Mouse (Mus musculus) lung, adult 2 months (tissue): Measurements from ENCODE around the gene Wdr83os. TPM values are rescaled to one million over a fixed set of nuclear protein-coding genes. Genes with fewer than 3 reads are reported as not detected.

Source experiments
- DNase-seq: peaks from one replicate; pipeline ENCODE4 v3.0.0; 2022
- H3K4me1 ChIP-seq: fragments of 200-500 bp; 2 replicates; pipeline ENCODE4 v1.6.1; 2011; ENCODE audit warnings: low read length; ENCODE audit not compliant: control insufficient read depth, insufficient read depth
- H3K4me3 ChIP-seq: fragments of 200-500 bp; replicated peaks from 2 replicates; pipeline ENCODE3; 2011; ENCODE audit warnings: low read depth, mild to moderate bottlenecking, control low read depth, low read length; ENCODE audit errors: extremely low read depth
- CTCF ChIP-seq: fragments of 200-500 bp; IDR thresholded peaks from 2 replicates; pipeline ENCODE4 v1.5.1; 2011; ENCODE audit warnings: mild to moderate bottlenecking, low read length, control low read depth; ENCODE audit not compliant: insufficient read depth
- POLR2A ChIP-seq: fragments of 200-500 bp; IDR thresholded peaks from 2 replicates; pipeline ENCODE4 v1.6.1; 2011; ENCODE audit warnings: low read depth, mild to moderate bottlenecking, control low read depth, low read length, borderline replicate concordance; ENCODE audit errors: extremely low read depth
- WGBS: fragments of 180-500 bp; shearing (Covaris S2); methylation state at CpG from one replicate; pipeline ENCODE4 v1.1.7; 2018; 5-methylcytosine and 5-hydroxymethylcytosine counted together
- polyA plus RNA-seq: library from polyadenylated mRNA; depleted of rRNA; stranded (reverse); fragments of >200 nt; gene quantifications from 2 replicates; pipeline ENCODE4 v1.2.3, GENCODE M21; 2012

Wdr83os gene
- polyA plus RNA-seq, 1 experiment: 120 TPM

GRCm38 (mm10) chr8:85037681-85038531 lies 42.6 kb upstream of the Wdr83os start:
- Histone ChIP-seq H3K4me1 (peaks cover 13% of the 10 kb centered on the region), H3K4me3 (peak overlapping the region; percentile 76)
- no peak for TF ChIP-seq POLR2A
- no peak for TF ChIP-seq CTCF
- WGBS: under 1% methylated on average over 57 of the region's 57 CpGs
- DNase-seq: peak; percentile 58

- DNase-seq: no peak
- 89% methylated on average over 6 of the region's 6 CpGs for WGBS
- H3K4me3 ChIP-seq: no peak overlapping the region
- TF ChIP-seq POLR2A (no peak), CTCF (no peak)
- peaks cover under 1% of the 10 kb centered on the region; the same call in 1 of the 2 replicates for H3K4me1 ChIP-seq
Observed at GRCm38 (mm10) chr8:85043619-85044018, 36.9 kb upstream of the Wdr83os start.

DNA sequence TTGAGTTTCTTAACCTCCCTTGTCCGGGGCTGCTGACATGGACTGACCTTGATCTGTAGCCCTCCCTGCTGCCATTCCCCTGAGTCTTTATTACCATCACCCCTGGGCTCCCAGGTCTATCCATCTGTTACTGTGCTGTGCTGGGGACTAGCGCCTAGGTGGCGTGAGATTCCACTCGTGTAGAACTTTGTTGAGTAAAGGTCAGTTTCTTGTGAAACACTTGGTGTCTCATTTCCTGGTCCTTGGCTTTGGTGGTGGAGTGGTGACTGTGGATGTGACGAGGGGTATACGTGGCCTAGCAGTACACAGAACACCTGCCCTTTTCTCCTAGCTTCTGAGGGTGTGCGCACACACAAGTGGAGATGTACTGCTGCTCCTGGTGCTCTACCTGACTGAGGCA lies 23.2 kb upstream of the Wdr83os start:
- H3K4me1 ChIP-seq: peaks cover 2% of the 10 kb centered on the region; the same call in 1 of the 2 replicates
- 74% methylated on average over 7 of the region's 7 CpGs for WGBS
- DNase-seq: no peak
- TF ChIP-seq CTCF: no peak
- TF ChIP-seq POLR2A: no peak
- H3K4me3 ChIP-seq: no peak overlapping the region

- peaks cover 2% of the 10 kb centered on the region; the same call in 1 of the 2 replicates for H3K4me1 ChIP-seq
- H3K4me3 ChIP-seq: peak within 1 kb of the TSS; percentile 93
- DNase-seq: peak; percentile 88
- WGBS: 1% methylated on average over 53 of the region's 53 CpGs
- TF ChIP-seq POLR2A (peak; percentile 36; the same call in 1 of the 2 replicates), CTCF (no peak)
Observed at GRCm38 (mm10) chr8:85059879-85060616, 20.5 kb upstream of the Wdr83os start, which contains the start of gene Fbxw9. Gene Fbxw9, plus strand, starts transcription at chr8:85060055.

DNA sequence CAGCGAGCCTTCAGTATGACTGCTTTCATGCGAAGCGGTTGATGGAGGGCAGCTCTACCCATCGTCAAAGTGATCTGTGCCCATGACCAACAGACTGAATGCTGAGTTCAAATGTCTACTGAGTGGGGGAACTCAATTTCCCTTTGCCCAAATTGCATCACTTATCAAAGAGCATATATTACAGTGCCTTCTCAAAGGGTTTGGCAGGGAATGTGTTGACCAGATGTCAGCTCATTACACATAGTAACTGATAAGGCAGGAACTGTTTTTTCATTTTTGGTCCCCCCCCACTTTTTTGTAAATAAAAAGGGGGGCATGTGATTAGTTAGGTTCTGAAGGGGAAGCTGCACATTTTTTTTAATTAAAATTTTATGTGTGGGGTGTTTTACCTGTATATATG lies 17.9 kb upstream of the Wdr83os start:
- no peak overlapping the region for H3K4me3 ChIP-seq
- TF ChIP-seq CTCF (no peak), POLR2A (no peak)
- no peak for DNase-seq
- peaks cover 2% of the 10 kb centered on the region; the same call in 1 of the 2 replicates for H3K4me1 ChIP-seq
- 95% methylated on average over 4 of the region's 4 CpGs for WGBS

DNA sequence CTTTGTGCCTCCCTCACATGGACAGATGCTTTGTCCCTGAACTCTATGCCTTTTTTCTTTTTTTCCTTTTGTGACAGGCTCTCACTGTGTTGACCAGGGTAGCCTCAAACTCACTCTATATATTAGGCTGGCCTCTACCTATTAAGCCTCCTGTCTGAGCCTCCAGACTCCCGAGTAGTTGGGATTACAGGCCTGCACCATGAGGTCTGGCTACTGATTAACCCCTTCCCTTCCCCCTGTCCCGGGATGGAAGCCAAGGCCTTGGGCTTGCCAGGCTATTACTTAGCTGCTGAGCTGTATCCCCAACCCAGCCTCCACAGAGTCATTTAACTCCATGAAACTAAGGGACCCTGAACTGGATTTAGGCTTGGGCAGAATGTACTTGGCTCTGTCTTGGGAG lies 15.3 kb upstream of the Wdr83os start:
- TF ChIP-seq POLR2A (no peak), CTCF (no peak)
- DNase-seq: no peak
- 40% methylated on average over 2 of the region's 2 CpGs for WGBS
- Histone ChIP-seq H3K4me3 (no peak overlapping the region), H3K4me1 (peaks cover 2% of the 10 kb centered on the region; the same call in 1 of the 2 replicates)

DNA sequence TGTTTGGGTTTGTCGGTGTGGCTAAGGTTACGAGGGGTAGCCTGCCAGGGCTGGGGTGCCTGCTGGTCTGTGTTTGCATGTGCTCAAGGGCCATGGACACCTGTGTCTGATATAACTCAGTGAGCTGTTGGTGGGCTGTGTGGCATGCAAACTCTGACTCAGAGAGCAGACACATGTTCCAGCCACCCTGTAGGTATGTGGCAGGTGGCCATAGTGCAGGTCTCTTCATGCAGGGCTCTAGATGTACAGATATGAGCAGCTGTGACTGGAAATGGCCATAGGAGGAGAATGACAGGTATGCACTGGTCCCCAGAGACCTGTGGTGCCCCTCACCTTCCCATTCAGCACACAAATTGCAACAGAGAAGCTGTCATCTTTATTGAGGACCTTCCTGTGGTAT lies 13.4 kb upstream of the Wdr83os start:
- DNase-seq: no peak
- TF ChIP-seq CTCF: no peak
- TF ChIP-seq POLR2A: no peak
- peaks cover 3% of the 10 kb centered on the region for H3K4me1 ChIP-seq
- WGBS: 96% methylated on average over 2 of the region's 2 CpGs
- no peak overlapping the region for H3K4me3 ChIP-seq

GRCm38 (mm10) chr8:85067982-85068381 lies 12.6 kb upstream of the Wdr83os start, which contains the start of gene Gm5741:
Gene Gm5741, minus strand, starts transcription at chr8:85067982.
- no peak within 1 kb of the TSS for H3K4me3 ChIP-seq

GRCm38 (mm10) chr8:85071041-85071440 lies 9.5 kb upstream of the Wdr83os start:
- 70% methylated on average over 5 of the region's 5 CpGs for WGBS
- Histone ChIP-seq H3K4me1 (peaks cover 8% of the 10 kb centered on the region), H3K4me3 (no peak overlapping the region)
- DNase-seq: no peak
- no peak for TF ChIP-seq CTCF
- TF ChIP-seq POLR2A: no peak

More at GRCm38 (mm10) chr8:85067982-85068381, 12.6 kb upstream of the Wdr83os start, which contains the start of gene Gm5741:
- DNase-seq: no peak
- peaks cover 7% of the 10 kb centered on the region for H3K4me1 ChIP-seq
- no peak for TF ChIP-seq POLR2A
